Mouse (Mus musculus) cerebellum, adult 18-20 months (tissue): ENCODE results near the gene Elovl1.

Experiments
- DNase-seq, 2 experiments: peaks; one replicate each; pipeline ENCODE4 v3.0.0; 2021

The Elovl1 gene

GRCm38 (mm10) chr4:118429215-118429895 lies 1.5 kb downstream of the Elovl1 start:
- DNase-seq = no peak

DNA sequence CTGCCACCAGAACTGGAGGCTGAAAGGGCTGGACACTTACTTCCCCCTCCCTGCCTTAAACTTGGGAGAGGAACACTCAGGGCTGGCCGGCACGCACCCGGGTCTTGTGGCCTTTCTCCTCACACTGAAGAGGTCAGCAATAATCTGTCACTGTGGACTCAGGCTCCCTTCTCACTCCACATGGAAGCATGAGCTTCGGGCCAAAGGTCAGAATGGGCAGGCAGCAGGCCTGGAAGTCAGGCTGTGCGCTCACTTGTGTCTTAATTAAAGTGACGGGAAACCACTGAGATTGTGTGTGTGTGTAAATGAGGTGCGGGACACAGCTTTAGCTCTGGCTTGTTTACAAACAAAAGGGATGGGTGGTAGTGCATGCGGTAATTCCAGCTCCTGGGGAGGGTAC lies 4.4 kb downstream of the Elovl1 start:
- DNase-seq = no peak

DNA sequence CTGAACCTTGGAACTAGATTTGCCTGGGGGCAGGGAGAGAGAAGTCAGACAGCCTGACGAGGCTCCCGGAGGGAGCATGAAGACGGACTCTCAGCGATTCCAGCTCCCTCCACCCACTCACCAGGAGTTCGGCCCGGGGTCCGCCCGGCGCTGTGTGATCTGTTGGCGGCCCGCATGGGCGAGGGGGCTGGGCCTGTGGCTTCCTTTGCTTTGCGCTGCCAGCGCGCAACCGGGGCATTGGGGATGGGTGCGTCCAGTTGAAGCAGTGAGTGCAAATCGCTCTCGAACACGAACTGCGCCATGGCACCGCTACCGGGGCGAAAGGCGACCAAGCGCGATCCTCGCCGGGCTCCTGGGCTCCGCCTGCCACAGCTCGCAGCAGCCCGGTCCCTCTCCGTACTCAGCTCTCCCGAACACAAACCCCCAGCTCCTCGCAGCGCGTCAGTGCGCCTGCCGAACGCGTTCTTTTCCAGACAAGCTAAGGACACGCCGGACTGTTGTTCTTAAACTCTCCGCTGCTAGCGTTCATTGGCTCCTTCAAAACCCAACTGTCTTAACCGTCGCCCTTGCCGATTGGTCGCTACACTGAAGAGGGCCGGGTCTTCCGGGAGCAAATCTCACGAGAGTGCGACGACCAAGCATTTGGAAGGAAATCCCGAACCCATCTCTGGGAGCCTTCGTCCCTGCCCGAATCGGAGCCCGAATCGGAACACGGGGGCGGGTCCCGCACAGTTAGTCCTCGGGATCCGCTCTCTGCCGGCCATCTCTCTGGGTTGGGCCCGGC lies 9.1 kb downstream of the Elovl1 start, which contains the start of gene Cdc20:
Cdc20 (minus strand) TSS at position 533 of the 784 bp plus-strand sequence.
- DNase-seq = peak; percentile 68 to 77

GRCm38 (mm10) chr4:118437829-118438253 lies 9.9 kb downstream of the Elovl1 start:
- no peak for DNase-seq

DNA sequence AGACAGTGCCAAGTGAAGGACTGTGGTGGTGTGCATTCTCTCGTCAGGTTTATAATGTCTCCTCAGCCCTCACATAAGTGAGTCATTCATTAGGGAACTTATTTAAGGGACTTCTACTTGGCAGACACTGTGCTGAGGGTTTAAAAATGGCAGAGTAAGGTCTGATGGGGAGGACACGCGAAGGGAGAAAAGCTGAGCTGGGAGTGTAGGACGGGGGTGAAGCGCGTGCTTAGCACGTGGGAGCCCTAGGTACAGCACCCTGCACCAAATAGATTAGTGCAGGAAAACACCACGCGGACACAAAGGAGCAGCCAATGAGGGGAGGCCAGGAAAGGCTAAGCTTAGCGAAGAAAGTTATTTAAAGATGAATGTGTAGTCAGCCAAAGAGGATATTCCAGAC lies 17.2 kb downstream of the Elovl1 start:
- no peak for DNase-seq

- no peak for DNase-seq
Measured at GRCm38 (mm10) chr4:118445781-118446414, 18.0 kb downstream of the Elovl1 start.

GRCm38 (mm10) chr4:118446415-118447153 lies 18.7 kb downstream of the Elovl1 start:
- DNase-seq = no peak

GRCm38 (mm10) chr4:118457345-118457975 lies 29.6 kb downstream of the Elovl1 start, which contains the start of gene Mpl:
Gene Mpl (minus strand): TSS chr4:118457513.
- DNase-seq = no peak

GRCm38 (mm10) chr4:118464956-118465355 lies 37.1 kb downstream of the Elovl1 start:
- no peak for DNase-seq

DNA sequence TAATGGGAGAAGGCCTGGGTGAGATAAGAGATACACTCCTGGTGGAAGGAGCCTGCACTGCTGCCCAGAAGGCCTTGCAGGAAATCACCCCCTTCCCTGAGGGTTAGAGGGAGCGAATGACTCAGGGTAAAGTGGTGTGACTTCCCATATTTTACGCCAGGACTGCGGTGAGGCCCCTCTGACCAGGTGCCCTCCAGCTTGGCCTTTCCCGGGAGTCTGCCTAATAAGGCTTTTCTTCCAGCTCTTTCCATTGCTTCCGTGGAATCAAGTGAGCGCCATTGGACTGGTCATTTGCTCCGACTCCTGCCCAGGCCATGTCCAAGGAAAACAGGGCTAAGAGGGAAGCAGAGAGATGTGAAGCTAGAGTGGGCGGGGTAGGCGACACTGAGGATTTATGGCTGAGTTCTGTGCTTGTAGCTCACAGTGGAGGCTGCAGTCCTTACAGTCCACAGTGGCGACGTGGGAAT lies 37.8 kb downstream of the Elovl1 start:
- no peak for DNase-seq

DNA sequence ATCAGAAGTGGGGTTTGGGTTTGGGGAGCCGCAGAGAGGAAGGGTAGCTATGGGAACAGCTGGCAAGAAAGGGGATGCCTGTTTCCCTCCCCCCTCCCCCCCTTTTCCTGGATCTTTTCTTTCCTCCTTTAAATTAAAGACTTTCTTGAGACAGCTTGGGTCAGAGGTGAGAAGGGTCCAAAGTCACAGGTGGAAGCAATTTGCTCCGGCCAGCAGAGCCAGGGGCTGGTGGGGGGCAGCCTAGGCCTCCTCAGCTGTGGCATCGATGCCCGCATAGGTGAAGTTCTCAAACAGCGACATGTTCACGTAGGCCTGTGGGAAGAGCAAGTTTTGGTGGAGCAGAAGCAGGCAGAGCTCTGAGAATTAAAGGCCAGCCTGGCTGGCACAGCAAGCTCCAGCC lies 43.4 kb downstream of the Elovl1 start:
- DNase-seq = no peak

DNA sequence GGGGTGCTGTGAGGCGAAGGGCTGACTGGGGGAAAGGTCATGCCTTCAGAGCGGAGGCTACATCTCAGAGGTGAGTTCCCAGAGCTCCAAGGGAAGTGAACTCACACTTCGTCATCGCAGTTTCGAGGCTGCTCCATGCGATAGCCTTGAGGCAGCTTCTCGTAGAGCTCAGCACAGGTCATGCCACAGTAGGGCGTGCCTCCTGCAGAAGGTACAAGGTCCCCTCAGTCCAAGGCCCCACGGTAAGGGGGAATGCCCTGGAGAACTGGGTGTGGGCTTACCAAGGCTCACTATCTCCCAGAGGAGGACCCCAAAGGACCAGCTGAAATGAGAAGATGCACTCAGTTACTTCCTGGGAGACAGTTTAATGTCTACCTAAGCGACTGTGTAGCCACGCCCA lies 44.8 kb downstream of the Elovl1 start:
- no peak for DNase-seq

DNA sequence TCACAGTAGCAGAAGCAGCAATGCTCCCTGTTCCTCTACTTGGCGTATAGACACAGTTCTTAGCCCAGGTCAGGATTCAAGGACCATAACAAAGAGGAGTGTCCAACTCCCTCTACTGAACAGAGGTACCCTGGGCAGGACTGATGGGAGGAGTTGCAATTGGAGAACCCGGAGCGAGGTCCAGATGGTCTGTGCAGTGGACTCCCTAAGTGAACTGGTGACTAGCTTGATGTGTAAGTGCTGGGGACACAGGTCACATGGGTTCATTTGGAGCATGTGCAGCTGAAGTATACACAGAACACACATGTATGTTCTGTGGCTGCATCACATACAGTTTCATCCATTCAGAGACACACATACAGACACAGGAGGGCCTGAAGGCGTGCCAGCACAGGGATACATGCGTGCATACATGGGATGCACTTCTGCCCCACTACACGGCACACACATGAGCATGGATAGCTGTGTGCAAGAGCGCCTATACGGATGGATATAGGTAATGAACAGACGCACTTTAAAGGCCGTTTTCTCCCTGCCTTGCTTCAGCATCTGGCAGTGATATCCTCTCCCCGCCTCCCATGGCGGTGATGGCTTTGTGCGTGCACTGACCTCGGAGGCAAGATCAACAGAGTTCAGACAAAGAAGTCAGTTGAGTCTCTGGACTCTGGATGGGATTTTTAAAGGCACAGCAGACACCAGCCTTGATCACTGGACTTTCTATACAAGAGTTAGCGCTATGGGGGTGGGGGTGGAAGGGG lies 49.1 kb downstream of the Elovl1 start:
- DNase-seq = no peak
